Mouse (Mus musculus) skeletal muscle tissue, adult 2 months (tissue): Measurements from ENCODE around the gene Hnrnpf.
A peak's percentile ranks its signal among the peaks of the same experiment; 100 is the strongest.

Experiments
- DNase-seq: peaks from one replicate; pipeline ENCODE4 v3.0.0-alpha.2; 2012; ENCODE audit warnings: low read depth, low spot score

Gene Hnrnpf

GRCm38 (mm10) chr6:117920659-117921640, 20.8 kb downstream of the Hnrnpf start:
- DNase-seq: peak; percentile 44

GRCm38 (mm10) chr6:117922041-117922440, 21.9 kb downstream of the Hnrnpf start:
- DNase-seq: no peak

GRCm38 (mm10) chr6:117926871-117927491, 26.9 kb downstream of the Hnrnpf start:
- no peak for DNase-seq

GRCm38 (mm10) chr6:117927955-117928354, 27.8 kb downstream of the Hnrnpf start:
- DNase-seq: no peak

GRCm38 (mm10) chr6:117928746-117929145, 28.6 kb downstream of the Hnrnpf start:
- DNase-seq: no peak

GRCm38 (mm10) chr6:117929945-117930655, 30.0 kb downstream of the Hnrnpf start:
- no peak for DNase-seq

GRCm38 (mm10) chr6:117932325-117933051, 32.4 kb downstream of the Hnrnpf start:
- DNase-seq: no peak

- no peak for DNase-seq
Observed at GRCm38 (mm10) chr6:117934301-117934700, 34.2 kb downstream of the Hnrnpf start.

GRCm38 (mm10) chr6:117935681-117936612, 35.8 kb downstream of the Hnrnpf start:
- no peak for DNase-seq

- no peak for DNase-seq
Observed at GRCm38 (mm10) chr6:117937222-117937932, 37.3 kb downstream of the Hnrnpf start, which contains the start of gene Fxyd4. Gene Fxyd4 (minus strand): TSS chr6:117937692.

- DNase-seq: no peak
Observed at GRCm38 (mm10) chr6:117938951-117939350, 38.8 kb downstream of the Hnrnpf start.

GRCm38 (mm10) chr6:117942769-117943168, 42.6 kb downstream of the Hnrnpf start:
- no peak for DNase-seq

- DNase-seq: no peak
Observed at GRCm38 (mm10) chr6:117943899-117944298, 43.8 kb downstream of the Hnrnpf start.

GRCm38 (mm10) chr6:117952330-117952729, 52.2 kb downstream of the Hnrnpf start:
- no peak for DNase-seq

- no peak for DNase-seq
Observed at GRCm38 (mm10) chr6:117956161-117956560, 56.0 kb downstream of the Hnrnpf start.

- DNase-seq: no peak
Observed at GRCm38 (mm10) chr6:117956851-117957501, 56.9 kb downstream of the Hnrnpf start.

- DNase-seq: no peak
Observed at GRCm38 (mm10) chr6:117963201-117963600, 63.1 kb downstream of the Hnrnpf start.

GRCm38 (mm10) chr6:117966729-117967128, 66.6 kb downstream of the Hnrnpf start:
- no peak for DNase-seq
